Mouse (Mus musculus) retina, postnatal 7 days (tissue): ENCODE data around the gene Gm49510.
A peak's percentile ranks its signal among the peaks of the same experiment; 100 is the strongest.

ENCODE experiments used
- DNase-seq: peaks from one replicate; pipeline ENCODE4 v3.0.0-alpha.2; 2012; ENCODE audit warnings: low read depth, low spot score

The Gm49510 gene

GRCm38 (mm10) chr15:78914823-78915659 lies 15.6 kb downstream of the Gm49510 start:
- no peak for DNase-seq

GRCm38 (mm10) chr15:78915660-78916017 lies 16.2 kb downstream of the Gm49510 start:
- peak; percentile 70 for DNase-seq

GRCm38 (mm10) chr15:78916052-78916826 lies 16.8 kb downstream of the Gm49510 start:
- no peak for DNase-seq

- DNase-seq: no peak
Measured at GRCm38 (mm10) chr15:78918126-78918525, 18.7 kb downstream of the Gm49510 start.

- no peak for DNase-seq
Measured at GRCm38 (mm10) chr15:78919914-78920313, 20.4 kb downstream of the Gm49510 start.

- no peak for DNase-seq
Measured at GRCm38 (mm10) chr15:78922700-78923099, 23.2 kb downstream of the Gm49510 start.

- DNase-seq: no peak
Measured at GRCm38 (mm10) chr15:78923585-78923984, 24.1 kb downstream of the Gm49510 start.

GRCm38 (mm10) chr15:78925129-78925528 lies 25.7 kb downstream of the Gm49510 start:
- DNase-seq: no peak

- no peak for DNase-seq
Measured at GRCm38 (mm10) chr15:78926021-78926919, 26.8 kb downstream of the Gm49510 start, which contains the start of gene Lgals1. TSS of gene Lgals1 (plus strand) at chr15:78926725.

GRCm38 (mm10) chr15:78927021-78927787 lies 27.7 kb downstream of the Gm49510 start:
- no peak for DNase-seq

GRCm38 (mm10) chr15:78927788-78928457 lies 28.5 kb downstream of the Gm49510 start:
- no peak for DNase-seq

- DNase-seq: no peak
Measured at GRCm38 (mm10) chr15:78928539-78928938, 29.1 kb downstream of the Gm49510 start.

GRCm38 (mm10) chr15:78930192-78930706 lies 30.8 kb downstream of the Gm49510 start:
- DNase-seq: no peak

GRCm38 (mm10) chr15:78930801-78931426 lies 31.4 kb downstream of the Gm49510 start:
- no peak for DNase-seq

GRCm38 (mm10) chr15:78931577-78931976 lies 32.1 kb downstream of the Gm49510 start:
- DNase-seq: no peak

GRCm38 (mm10) chr15:78934784-78935320 lies 35.4 kb downstream of the Gm49510 start, which contains the start of gene Nol12:
TSS of gene Nol12 (plus strand) at chr15:78934933.
- DNase-seq: peak; percentile 85

- no peak for DNase-seq
Measured at GRCm38 (mm10) chr15:78936403-78936802, 36.9 kb downstream of the Gm49510 start.

- no peak for DNase-seq
Measured at GRCm38 (mm10) chr15:78937311-78937710, 37.8 kb downstream of the Gm49510 start.

- DNase-seq: no peak
Measured at GRCm38 (mm10) chr15:78937963-78938362, 38.5 kb downstream of the Gm49510 start.
